Mouse (Mus musculus): ENCODE results near the gene Iqsec1. TPM values are rescaled to one million over a fixed set of nuclear protein-coding genes. Genes with fewer than 3 reads are reported as not detected.

Iqsec1 gene
- total and polyA plus RNA-seq, 3 experiments: 2.0 to 48.2 (median 39.2) TPM

DNA sequence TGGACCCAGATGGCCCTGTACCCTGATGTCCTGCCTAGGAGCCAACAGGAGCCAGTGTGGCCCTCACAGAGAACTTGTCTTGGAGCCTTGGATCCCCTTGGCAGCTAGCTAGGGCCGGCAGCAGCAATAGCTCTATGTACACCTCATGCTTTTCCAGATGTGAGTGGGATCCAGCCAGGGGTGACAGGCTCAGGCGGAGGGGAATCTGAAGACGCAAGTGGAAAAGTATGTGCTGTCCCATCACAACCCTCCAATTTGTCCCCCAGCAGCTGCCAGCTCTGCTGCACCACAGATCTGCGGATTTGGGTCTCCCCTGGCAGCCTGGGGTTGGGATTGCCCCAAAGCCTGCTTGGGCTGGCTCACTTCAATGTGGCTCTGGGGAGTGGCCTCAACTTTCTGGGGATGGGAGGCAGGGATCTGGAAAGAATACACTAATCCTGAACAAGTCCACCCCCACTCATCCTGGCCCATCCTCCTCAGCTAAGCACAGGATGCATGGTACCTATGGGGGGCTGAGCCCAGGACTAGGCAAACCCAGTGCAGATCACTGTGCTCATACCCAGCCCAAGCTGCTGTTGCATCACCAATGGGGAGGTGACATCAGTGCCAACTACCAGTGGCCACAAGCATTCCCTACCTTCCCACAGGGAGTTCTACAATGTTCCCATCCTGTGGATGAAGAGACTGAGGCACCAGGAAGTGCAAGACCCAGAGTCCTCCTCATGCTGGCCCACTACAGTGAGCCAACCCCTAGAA, 227.0 kb downstream of the Iqsec1 start:
- no peak for ATAC-seq (ENCODE audit: extremely low read depth, insufficient number of reproducible peaks, low FRiP score, poor library complexity, severe bottlenecking)
- H3K4me3 ChIP-seq (ENCODE audit: low read depth, low read length): no peak overlapping the region

DNA sequence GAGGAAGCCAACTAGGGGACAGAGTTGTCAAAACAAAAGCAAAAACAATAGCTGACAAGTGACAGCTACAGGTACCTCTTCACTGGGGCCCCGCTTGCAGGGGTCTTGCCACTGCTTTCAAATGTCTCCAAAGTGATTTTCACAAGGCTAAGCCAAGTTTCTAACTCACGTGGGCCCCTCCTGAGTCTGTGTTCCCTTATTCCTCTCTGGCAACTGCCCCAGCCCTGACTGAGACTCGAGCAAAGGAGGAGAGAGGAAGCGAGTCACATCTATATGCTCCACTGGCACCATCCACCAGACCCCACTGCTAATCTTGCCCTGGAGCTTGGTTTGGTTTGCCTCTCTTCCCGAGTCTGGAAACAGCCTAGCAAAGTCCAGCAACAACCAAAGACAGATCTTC, 227.6 kb downstream of the Iqsec1 start:
- Histone ChIP-seq H3K36me3 (replicated peaks) (no peaks in the 10 kb centered on the region), H3K4me3 (ENCODE audit: low read depth, low read length) (no peak overlapping the region), H3K27me3 (ENCODE audit: insufficient read depth, low read length) (peaks cover 22% of the 10 kb centered on the region), H3K9me3 (replicated peaks) (no peaks in the 10 kb centered on the region), H3K4me1 (ENCODE audit: insufficient read depth, low read depth, low read length) (no peaks in the 10 kb centered on the region)
- ATAC-seq (ENCODE audit: extremely low read depth, insufficient number of reproducible peaks, low FRiP score, poor library complexity, severe bottlenecking): no peak
- no peak for DNase-seq (ENCODE audit: low spot score)
- no peak for TF ChIP-seq CTCF (IDR thresholded peaks at IDR 0.05; ENCODE audit: low read depth, low read length)

More for the DNA sequence above, 227.0 kb downstream of the Iqsec1 start:
- TF ChIP-seq GATA1 (IDR thresholded peaks at IDR 0.05; ENCODE audit: borderline replicate concordance, low read length): no peak
- TF ChIP-seq POLR2AphosphoS5 (IDR thresholded peaks at IDR 0.05; ENCODE audit: insufficient replicate concordance, low read depth, low read length): no peak
- no peak for TF ChIP-seq TAL1 (conservative IDR thresholded peaks at IDR 0.05; ENCODE audit: low read depth, low read length)
- no peak for TF ChIP-seq GATA2 (IDR thresholded peaks at IDR 0.05; ENCODE audit: borderline replicate concordance, low read depth, low read length)
- no peak for TF ChIP-seq CTCF (IDR thresholded peaks at IDR 0.05; ENCODE audit: low read depth, low read length)
- no peak for DNase-seq (ENCODE audit: low spot score)
- H3K4me1 ChIP-seq (ENCODE audit: insufficient read depth, low read depth, low read length): no peaks in the 10 kb centered on the region
- H3K9me3 ChIP-seq (replicated peaks): no peaks in the 10 kb centered on the region
- H3K27me3 ChIP-seq (ENCODE audit: insufficient read depth, low read length): peaks cover 22% of the 10 kb centered on the region
- no peaks in the 10 kb centered on the region for H3K36me3 ChIP-seq (replicated peaks)

DNA sequence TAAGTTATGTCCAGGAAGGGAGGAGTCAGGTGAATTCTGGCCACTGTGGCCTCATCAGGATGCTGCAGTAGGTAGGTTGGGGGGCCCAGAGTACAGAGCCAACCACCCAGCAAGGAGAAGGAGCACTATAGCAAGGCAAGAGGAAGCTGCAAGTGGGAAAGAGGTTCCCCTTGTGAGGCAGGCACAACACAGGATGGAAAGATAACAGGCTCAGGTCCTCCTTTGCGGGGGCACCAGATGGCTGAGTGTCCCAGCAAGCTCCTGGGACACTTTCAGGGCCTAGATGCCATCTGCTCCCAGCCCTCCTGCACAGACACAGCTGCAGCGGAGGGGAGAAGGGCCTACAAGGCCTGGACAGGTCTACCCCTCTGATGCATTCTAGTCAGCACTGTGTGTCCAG, 228.7 kb downstream of the Iqsec1 start:
- ATAC-seq (ENCODE audit: extremely low read depth, insufficient number of reproducible peaks, low FRiP score, poor library complexity, severe bottlenecking) (no peak), DNase-seq (ENCODE audit: low spot score) (no peak)
- Histone ChIP-seq H3K4me1 (ENCODE audit: insufficient read depth, low read depth, low read length) (no peaks in the 10 kb centered on the region), H3K36me3 (replicated peaks) (no peaks in the 10 kb centered on the region), H3K4me3 (ENCODE audit: low read depth, low read length) (no peak overlapping the region), H3K27me3 (ENCODE audit: insufficient read depth, low read length) (peaks cover 26% of the 10 kb centered on the region), H3K9me3 (replicated peaks) (no peaks in the 10 kb centered on the region)
- TF ChIP-seq CTCF (IDR thresholded peaks at IDR 0.05; ENCODE audit: low read depth, low read length): no peak
- no peak for TF ChIP-seq TAL1 (conservative IDR thresholded peaks at IDR 0.05; ENCODE audit: low read depth, low read length)
- no peak for TF ChIP-seq GATA1 (IDR thresholded peaks at IDR 0.05; ENCODE audit: borderline replicate concordance, low read length)
- TF ChIP-seq GATA2 (IDR thresholded peaks at IDR 0.05; ENCODE audit: borderline replicate concordance, low read depth, low read length): no peak
- no peak for TF ChIP-seq POLR2AphosphoS5 (IDR thresholded peaks at IDR 0.05; ENCODE audit: insufficient replicate concordance, low read depth, low read length)

DNA sequence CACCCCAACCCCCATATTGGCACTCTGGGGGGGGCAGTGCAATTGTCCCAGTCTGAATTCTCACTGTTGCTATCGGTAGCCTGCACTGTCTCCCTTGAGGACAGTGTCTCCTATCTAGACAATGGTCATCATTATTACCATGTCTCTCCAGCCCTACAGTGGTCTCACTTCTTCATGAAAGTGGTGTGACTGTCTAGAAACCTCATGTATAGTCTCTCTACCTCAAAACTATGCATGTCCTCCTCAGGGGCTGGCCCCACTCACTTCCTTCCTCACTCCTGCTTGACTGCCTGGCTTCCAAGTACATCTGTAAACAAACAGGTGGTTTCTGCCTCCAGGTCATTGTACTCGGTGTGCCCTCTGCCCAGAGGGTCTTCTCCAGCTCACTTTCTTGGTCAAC, 230.3 kb downstream of the Iqsec1 start:
- ATAC-seq (ENCODE audit: extremely low read depth, insufficient number of reproducible peaks, low FRiP score, poor library complexity, severe bottlenecking): no peak
- H3K4me3 ChIP-seq (ENCODE audit: low read depth, low read length): no peak overlapping the region
- DNase-seq (ENCODE audit: low spot score): no peak
- H3K9me3 ChIP-seq (replicated peaks): no peaks in the 10 kb centered on the region
- H3K4me1 ChIP-seq (ENCODE audit: insufficient read depth, low read depth, low read length): no peaks in the 10 kb centered on the region
- H3K36me3 ChIP-seq (replicated peaks): no peaks in the 10 kb centered on the region
- no peak for TF ChIP-seq GATA1 (IDR thresholded peaks at IDR 0.05; ENCODE audit: borderline replicate concordance, low read length)
- TF ChIP-seq GATA2 (IDR thresholded peaks at IDR 0.05; ENCODE audit: borderline replicate concordance, low read depth, low read length): no peak
- H3K27me3 ChIP-seq (ENCODE audit: insufficient read depth, low read length): peaks cover 20% of the 10 kb centered on the region

DNA sequence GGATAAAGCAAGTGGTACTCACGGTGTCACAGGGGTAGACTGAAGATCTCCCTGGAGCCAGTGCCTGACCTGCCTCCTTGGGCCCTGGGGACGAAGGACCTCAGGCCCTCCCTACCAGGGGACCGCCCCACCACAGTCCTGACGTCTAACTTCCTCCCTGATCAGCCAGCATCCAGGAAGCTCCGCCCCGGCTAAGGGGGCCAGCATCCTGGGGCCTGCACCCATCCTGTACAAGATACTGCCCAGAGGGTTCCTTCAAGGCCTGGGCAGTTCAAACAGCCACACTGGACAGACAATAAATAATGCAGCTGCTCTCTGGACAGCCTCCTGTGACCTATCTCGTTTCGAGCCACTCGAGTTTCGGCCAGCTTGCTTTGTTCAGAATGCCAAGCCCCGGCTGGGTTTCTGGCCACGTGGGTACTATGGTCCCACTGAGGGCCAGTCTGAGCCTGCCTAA, 231.0 kb downstream of the Iqsec1 start:
- Histone ChIP-seq H3K4me3 (ENCODE audit: low read depth, low read length) (no peak overlapping the region), H3K27me3 (ENCODE audit: insufficient read depth, low read length) (peaks cover 20% of the 10 kb centered on the region), H3K36me3 (replicated peaks) (no peaks in the 10 kb centered on the region), H3K4me1 (ENCODE audit: insufficient read depth, low read depth, low read length) (no peaks in the 10 kb centered on the region), H3K9me3 (replicated peaks) (no peaks in the 10 kb centered on the region)
- DNase-seq (ENCODE audit: low spot score): no peak
- TF ChIP-seq CTCF (IDR thresholded peaks at IDR 0.05; ENCODE audit: low read depth, low read length) (no peak), GATA2 (IDR thresholded peaks at IDR 0.05; ENCODE audit: borderline replicate concordance, low read depth, low read length) (no peak), TAL1 (conservative IDR thresholded peaks at IDR 0.05; ENCODE audit: low read depth, low read length) (no peak), GATA1 (IDR thresholded peaks at IDR 0.05; ENCODE audit: borderline replicate concordance, low read length) (no peak), POLR2AphosphoS5 (IDR thresholded peaks at IDR 0.05; ENCODE audit: insufficient replicate concordance, low read depth, low read length) (no peak)
- ATAC-seq (ENCODE audit: extremely low read depth, insufficient number of reproducible peaks, low FRiP score, poor library complexity, severe bottlenecking): no peak

DNA sequence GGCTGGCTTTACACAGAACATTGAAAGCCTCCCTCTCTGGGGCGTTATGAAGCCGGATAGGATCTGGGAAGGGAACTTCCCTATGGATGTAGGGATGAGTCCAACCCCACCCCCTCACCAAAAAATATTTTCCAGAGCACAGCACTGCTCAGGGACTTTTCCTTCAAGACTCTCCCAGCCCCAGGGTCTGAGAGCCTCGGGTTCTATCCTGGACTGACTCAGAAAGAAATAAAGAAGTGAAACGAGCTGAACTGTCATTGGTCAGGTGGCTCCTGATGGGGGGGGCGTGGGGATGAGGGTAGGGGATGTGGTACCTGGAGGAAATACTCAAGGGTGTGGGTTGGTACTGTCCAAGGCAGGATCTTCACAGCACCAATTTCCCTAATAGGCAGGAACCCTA, 231.9 kb downstream of the Iqsec1 start:
- DNase-seq (ENCODE audit: low spot score) (no peak), ATAC-seq (ENCODE audit: extremely low read depth, insufficient number of reproducible peaks, low FRiP score, poor library complexity, severe bottlenecking) (no peak)
- no peaks in the 10 kb centered on the region for H3K9me3 ChIP-seq (replicated peaks)
- peaks cover 17% of the 10 kb centered on the region for H3K27me3 ChIP-seq (ENCODE audit: insufficient read depth, low read length)
- H3K36me3 ChIP-seq (replicated peaks): no peaks in the 10 kb centered on the region
- no peak overlapping the region for H3K4me3 ChIP-seq (ENCODE audit: low read depth, low read length)
- H3K4me1 ChIP-seq (ENCODE audit: insufficient read depth, low read depth, low read length): no peaks in the 10 kb centered on the region
- TF ChIP-seq TAL1 (conservative IDR thresholded peaks at IDR 0.05; ENCODE audit: low read depth, low read length): no peak
- TF ChIP-seq GATA2 (IDR thresholded peaks at IDR 0.05; ENCODE audit: borderline replicate concordance, low read depth, low read length): no peak
- no peak for TF ChIP-seq GATA1 (IDR thresholded peaks at IDR 0.05; ENCODE audit: borderline replicate concordance, low read length)
- TF ChIP-seq CTCF (IDR thresholded peaks at IDR 0.05; ENCODE audit: low read depth, low read length): no peak
- TF ChIP-seq POLR2AphosphoS5 (IDR thresholded peaks at IDR 0.05; ENCODE audit: insufficient replicate concordance, low read depth, low read length): no peak

DNA sequence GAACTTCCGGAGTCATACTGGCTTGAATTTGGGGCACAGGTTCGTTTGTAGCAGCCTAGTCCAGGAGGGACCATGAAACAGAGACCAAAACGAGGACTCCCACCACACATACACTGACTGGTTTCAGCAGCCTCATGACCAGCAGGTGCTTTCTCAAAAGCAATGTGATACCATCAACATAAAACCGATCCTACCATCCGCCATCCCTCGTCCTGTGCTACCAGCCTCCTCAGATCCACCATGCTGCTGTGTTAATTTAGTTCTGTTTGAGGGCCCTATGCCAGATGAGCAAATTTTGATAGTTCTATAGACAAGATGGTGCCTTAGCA, 232.9 kb downstream of the Iqsec1 start:
- ATAC-seq (ENCODE audit: extremely low read depth, insufficient number of reproducible peaks, low FRiP score, poor library complexity, severe bottlenecking) (no peak), DNase-seq (ENCODE audit: low spot score) (no peak)
- Histone ChIP-seq H3K9me3 (replicated peaks) (no peaks in the 10 kb centered on the region), H3K4me3 (ENCODE audit: low read depth, low read length) (no peak overlapping the region), H3K27me3 (ENCODE audit: insufficient read depth, low read length) (peaks cover 13% of the 10 kb centered on the region), H3K4me1 (ENCODE audit: insufficient read depth, low read depth, low read length) (no peaks in the 10 kb centered on the region), H3K36me3 (replicated peaks) (no peaks in the 10 kb centered on the region)
- TF ChIP-seq GATA2 (IDR thresholded peaks at IDR 0.05; ENCODE audit: borderline replicate concordance, low read depth, low read length): no peak
- TF ChIP-seq CTCF (IDR thresholded peaks at IDR 0.05; ENCODE audit: low read depth, low read length): no peak
- no peak for TF ChIP-seq GATA1 (IDR thresholded peaks at IDR 0.05; ENCODE audit: borderline replicate concordance, low read length)
- TF ChIP-seq TAL1 (conservative IDR thresholded peaks at IDR 0.05; ENCODE audit: low read depth, low read length): no peak
- no peak for TF ChIP-seq POLR2AphosphoS5 (IDR thresholded peaks at IDR 0.05; ENCODE audit: insufficient replicate concordance, low read depth, low read length)
